Comparison of ENCODE assay signal across 8 mouse cellular contexts in the genomic region with DNA sequence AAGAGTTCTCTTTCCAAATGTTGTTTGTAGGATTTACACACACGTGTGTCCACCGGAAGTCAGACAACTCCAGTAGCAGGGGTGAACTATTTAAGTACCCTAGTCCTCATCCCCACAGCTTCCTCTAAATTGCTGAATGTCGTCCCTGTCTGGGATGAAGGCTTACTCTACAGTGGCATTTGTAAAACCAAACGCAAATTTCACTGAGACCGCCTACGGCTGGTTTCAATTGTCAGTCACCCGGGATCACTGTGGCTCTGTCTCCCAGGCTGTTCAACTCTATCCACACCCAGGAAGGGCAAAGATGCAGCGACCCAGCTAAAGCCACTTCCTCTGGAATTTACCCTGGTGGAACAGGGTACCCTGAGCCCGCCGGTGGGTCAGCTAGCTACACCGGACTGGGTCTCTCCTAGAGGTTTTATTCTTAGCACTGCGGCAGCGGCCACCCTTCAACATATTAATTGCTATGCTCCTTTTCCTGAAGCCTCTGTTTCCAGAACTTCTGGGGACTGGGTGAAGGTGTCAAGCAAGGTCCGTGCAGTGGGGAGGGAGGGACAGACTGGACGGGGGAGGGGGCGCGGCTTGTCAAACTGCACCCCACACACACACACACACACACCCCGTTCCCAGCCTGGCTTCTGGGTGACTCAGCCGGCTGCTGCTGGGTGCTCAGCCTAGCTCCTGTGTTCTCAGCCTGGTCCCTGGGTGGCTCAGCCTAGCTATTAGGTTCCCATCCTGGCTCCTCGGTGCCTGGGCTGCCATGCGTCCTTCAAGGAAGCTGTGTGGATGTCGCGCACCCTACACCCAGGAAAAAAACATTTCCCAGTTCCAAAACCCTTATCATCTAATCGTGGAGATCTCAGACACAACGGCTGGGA. TPM values are rescaled to one million over a fixed set of nuclear protein-coding genes. Genes with fewer than 3 reads are reported as not detected.
DNase-seq lines count a peak whose midpoint lies in the region; ATAC-seq lines count a peak whose summit lies in the region.

No protein-coding gene starts in this region.

- peaks cover 42% of the 10 kb centered on the region for H3K27me3 ChIP-seq in kidney, embryonic 15.5 days
- peaks cover 27% of the 10 kb centered on the region for H3K27me3 ChIP-seq in forebrain, embryonic 13.5 days
- H3K27me3 ChIP-seq in intestine, embryonic 16.5 days (replicated peaks; ENCODE audit: control insufficient read depth, insufficient read depth, low read length) = peaks cover 17% of the 10 kb centered on the region
- peaks cover 57% of the 10 kb centered on the region for H3K27me3 ChIP-seq in liver, embryonic 15.5 days
- peaks cover 3% of the 10 kb centered on the region; the same call in 1 of the 2 replicates for H3K27me3 ChIP-seq in neural tube, embryonic 14.5 days (ENCODE audit: control insufficient read depth, insufficient read depth, low read length)

- H3K4me1 ChIP-seq in kidney, embryonic 15.5 days = peaks cover 16% of the 10 kb centered on the region
- H3K4me1 ChIP-seq in forebrain, embryonic 13.5 days = peaks cover 21% of the 10 kb centered on the region
- peaks cover 13% of the 10 kb centered on the region for H3K4me1 ChIP-seq in intestine, embryonic 16.5 days (ENCODE audit: control insufficient read depth, insufficient read depth, low read length)
- peaks cover 8% of the 10 kb centered on the region; the same call in 1 of the 2 replicates for H3K4me1 ChIP-seq in liver, embryonic 15.5 days (replicated peaks)
- H3K4me1 ChIP-seq in neural tube, embryonic 14.5 days (ENCODE audit: control insufficient read depth, insufficient read depth, low read length) = 0 out of 2 replicates have a peak, but pooled peaks cover 7% of the 10 kb centered on the region

- H3K27ac ChIP-seq in kidney, embryonic 15.5 days = no peak overlapping the region
- H3K27ac ChIP-seq in forebrain, embryonic 13.5 days = no peak overlapping the region
- H3K27ac ChIP-seq in intestine, embryonic 16.5 days (ENCODE audit: low read length) = no peak overlapping the region
- H3K27ac ChIP-seq in liver, embryonic 15.5 days (replicated peaks) = no peak overlapping the region
- 0 out of 2 replicates have a peak overlapping the region, but pooled peaks have one; percentile 73 for H3K27ac ChIP-seq in neural tube, embryonic 14.5 days (ENCODE audit: low read depth, low read length)

- no peaks in the 10 kb centered on the region for H3K36me3 ChIP-seq in kidney, embryonic 15.5 days
- H3K36me3 ChIP-seq in forebrain, embryonic 13.5 days (ENCODE audit: poor library complexity, severe bottlenecking) = no peaks in the 10 kb centered on the region
- no peaks in the 10 kb centered on the region for H3K36me3 ChIP-seq in intestine, embryonic 16.5 days (ENCODE audit: control insufficient read depth, insufficient read depth, low read length)
- H3K36me3 ChIP-seq in liver, embryonic 15.5 days (replicated peaks) = no peaks in the 10 kb centered on the region
- no peaks in the 10 kb centered on the region for H3K36me3 ChIP-seq in neural tube, embryonic 14.5 days (ENCODE audit: control insufficient read depth, insufficient read depth, low read length)

- peak; percentile 61 for ATAC-seq in kidney, embryonic 15.5 days (replicated peaks; ENCODE audit: low FRiP score)
- peak; percentile 44 for ATAC-seq in forebrain, embryonic 13.5 days
- ATAC-seq in intestine, embryonic 16.5 days = peak; percentile 71
- no peak for ATAC-seq in liver, embryonic 15.5 days (ENCODE audit: insufficient read depth)
- ATAC-seq in neural tube, embryonic 14.5 days (ENCODE audit: low read depth) = peak; percentile 53

- H3K9ac ChIP-seq in kidney, embryonic 15.5 days = no peak overlapping the region
- H3K9ac ChIP-seq in forebrain, embryonic 13.5 days = peak overlapping the region; percentile 75
- H3K9ac ChIP-seq in intestine, embryonic 16.5 days (ENCODE audit: low read depth, low read length) = no peak overlapping the region
- H3K9ac ChIP-seq in liver, embryonic 15.5 days = no peak overlapping the region
- peak overlapping the region; percentile 75 for H3K9ac ChIP-seq in neural tube, embryonic 14.5 days (replicated peaks; ENCODE audit: low read depth, low read length)

- no peaks in the 10 kb centered on the region for H3K9me3 ChIP-seq in kidney, embryonic 15.5 days (replicated peaks)
- no peaks in the 10 kb centered on the region for H3K9me3 ChIP-seq in forebrain, embryonic 13.5 days (replicated peaks)
- H3K9me3 ChIP-seq in intestine, embryonic 16.5 days (ENCODE audit: control insufficient read depth, low read length) = no peaks in the 10 kb centered on the region
- H3K9me3 ChIP-seq in liver, embryonic 15.5 days (replicated peaks) = no peaks in the 10 kb centered on the region
- H3K9me3 ChIP-seq in neural tube, embryonic 14.5 days (ENCODE audit: control insufficient read depth, low read length) = no peaks in the 10 kb centered on the region

- H3K4me2 ChIP-seq in kidney, embryonic 15.5 days = peak overlapping the region; percentile 98
- H3K4me2 ChIP-seq in forebrain, embryonic 13.5 days = peak overlapping the region; percentile 95
- peak overlapping the region; percentile 99 for H3K4me2 ChIP-seq in intestine, embryonic 16.5 days (ENCODE audit: low read depth, low read length)
- H3K4me2 ChIP-seq in liver, embryonic 15.5 days = peak overlapping the region; percentile 70
- peak overlapping the region; percentile 78 for H3K4me2 ChIP-seq in neural tube, embryonic 14.5 days (ENCODE audit: low read depth, low read length)

- H3K4me3 ChIP-seq in kidney, embryonic 15.5 days (replicated peaks) = peak overlapping the region; percentile 60
- peak overlapping the region; percentile 72 for H3K4me3 ChIP-seq in forebrain, embryonic 13.5 days
- peak overlapping the region; percentile 65 for H3K4me3 ChIP-seq in intestine, embryonic 16.5 days (ENCODE audit: low read length)
- 0 out of 2 replicates have a peak overlapping the region, but pooled peaks have one; percentile 48 for H3K4me3 ChIP-seq in liver, embryonic 15.5 days (replicated peaks)
- peak overlapping the region; percentile 67 for H3K4me3 ChIP-seq in neural tube, embryonic 14.5 days (ENCODE audit: low read depth, low read length)

- no peak for DNase-seq in kidney, adult 11 months
- peak; percentile 80 for DNase-seq in brain, adult 2 months (ENCODE audit: low read depth, low spot score)
- DNase-seq in ovary, adult 18-20 months (ENCODE audit: low spot score) = no peak

- WGBS in kidney, embryonic 15.5 days = 5% methylated on average over 25 of the region's 25 CpGs
- 6% methylated on average over 24 of the region's 25 CpGs for WGBS in forebrain, embryonic 13.5 days
- 7% methylated on average over 25 of the region's 25 CpGs for WGBS in intestine, embryonic 16.5 days
- 6% methylated on average over 25 of the region's 25 CpGs for WGBS in liver, embryonic 15.5 days (ENCODE audit: insufficient replicate concordance)
- WGBS in neural tube, embryonic 14.5 days = 6% methylated on average over 25 of the region's 25 CpGs

RNA-seq across cellular contexts. Expression of a gene that starts 1.3 kb away (rescaled TPM):
- 7.1 and 7.2 TPM in 2 replicates for polyA plus RNA-seq in kidney, embryonic 15.5 days (2015; fragmentation: Nextera tagmentation; extraction: Ambion mirVana)
- 4.5 and 5.7 TPM in 2 replicates for polyA plus RNA-seq in forebrain, embryonic 13.5 days (2015; fragmentation: Nextera tagmentation; extraction: Ambion mirVana)
- polyA plus RNA-seq in intestine, embryonic 16.5 days (2015; fragmentation: Nextera tagmentation; extraction: Ambion mirVana) = 0.48 and 0.64 TPM in 2 replicates
- polyA plus RNA-seq in liver, embryonic 15.5 days (2015; fragmentation: Nextera tagmentation; extraction: Ambion mirVana) = 0.30 and 0.35 TPM in 2 replicates
- polyA plus RNA-seq in neural tube, embryonic 14.5 days (2014; fragmentation: Nextera tagmentation; extraction: Ambion mirVana) = 16.3 and 16.7 TPM in 2 replicates

Comparison
In these comparisons a context has a peak if more than half of its experiments do, and no peak if none do; other contexts are left out.
1. H3K9ac ChIP-seq: peak in forebrain, embryonic 13.5 days (single experiment) and neural tube, embryonic 14.5 days (single experiment); none in kidney, embryonic 15.5 days (single experiment), intestine, embryonic 16.5 days (single experiment) and liver, embryonic 15.5 days (single experiment).
2. Peak in every context shown above with its lines, with median percentiles within 50 percentile points of each other: H3K4me2 ChIP-seq and H3K4me3 ChIP-seq.